Mouse (Mus musculus): ENCODE data around the gene Lrriq4.
A peak's percentile ranks its signal among the peaks of the same experiment; 100 is the strongest.
"Not testable (repeated sequence)": the region's sequence is repeated elsewhere in the genome, so short reads cannot be mapped to it uniquely, and the experiment has no call there.

The Lrriq4 gene

GRCm38 (mm10) chr3:30687216-30687615 is 42.9 kb downstream of the Lrriq4 start:
- no peak for DNase-seq

- no peak for DNase-seq
Measured at GRCm38 (mm10) chr3:30690976-30691375, 46.7 kb downstream of the Lrriq4 start.

GRCm38 (mm10) chr3:30695661-30696060 is 51.4 kb downstream of the Lrriq4 start:
- DNase-seq = no peak

GRCm38 (mm10) chr3:30696346-30696745 is 52.0 kb downstream of the Lrriq4 start:
- DNase-seq = peak; percentile 13 to 19

- no peak for DNase-seq
Measured at GRCm38 (mm10) chr3:30697891-30698290, 53.6 kb downstream of the Lrriq4 start.

- not testable (repeated sequence) for DNase-seq
Measured at GRCm38 (mm10) chr3:30699711-30700505, 55.6 kb downstream of the Lrriq4 start, which contains the start of gene Lrrc31. TSS of gene Lrrc31 (minus strand) at chr3:30699843.

- no peak for DNase-seq
Measured at GRCm38 (mm10) chr3:30705977-30706376, 61.7 kb downstream of the Lrriq4 start.

GRCm38 (mm10) chr3:30706614-30707276 is 62.4 kb downstream of the Lrriq4 start:
- no peak for DNase-seq

GRCm38 (mm10) chr3:30710191-30710590 is 65.9 kb downstream of the Lrriq4 start:
- DNase-seq = no peak

- no peak for DNase-seq
Measured at GRCm38 (mm10) chr3:30713334-30713733, 69.0 kb downstream of the Lrriq4 start.

- DNase-seq = no peak
Measured at GRCm38 (mm10) chr3:30718649-30719048, 74.3 kb downstream of the Lrriq4 start.

Measured in B cell, adult 2 months (primary cell).